Mouse (Mus musculus) testis, adult 2 months (tissue): ENCODE measurements around the gene Gm17660. TPM values are rescaled to one million over a fixed set of nuclear protein-coding genes. Genes with fewer than 3 reads are reported as not detected.

ENCODE experiments used
- H3K27ac ChIP-seq: fragments of 200-500 bp; 2 replicates; pipeline ENCODE4 v1.5.1; 2012; ENCODE audit warnings: low read depth, low read length; ENCODE audit not compliant: control insufficient read depth, insufficient read depth
- H3K27me3 ChIP-seq: fragments of 200-500 bp; 2 replicates; pipeline ENCODE4 v1.6.1; 2012; ENCODE audit warnings: mild to moderate bottlenecking, low read length, moderate library complexity; ENCODE audit not compliant: control insufficient read depth, insufficient read depth
- H3K36me3 ChIP-seq: fragments of 200-500 bp; 2 replicates; pipeline ENCODE4 v1.6.1; 2012; ENCODE audit warnings: mild to moderate bottlenecking, low read length; ENCODE audit not compliant: control insufficient read depth, insufficient read depth
- H3K4me1 ChIP-seq: fragments of 200-500 bp; 2 replicates; pipeline ENCODE4 v1.6.1; 2012; ENCODE audit warnings: low read length; ENCODE audit not compliant: control insufficient read depth, insufficient read depth
- H3K4me3 ChIP-seq: fragments of 200-500 bp; 2 replicates; pipeline ENCODE4 v1.5.1; 2012; ENCODE audit warnings: low read depth, mild to moderate bottlenecking, low read length, moderate library complexity, mixed read lengths; ENCODE audit not compliant: control insufficient read depth
- CTCF ChIP-seq: fragments of 200-500 bp; IDR thresholded peaks from 2 replicates; pipeline ENCODE4 v1.5.1; 2012; ENCODE audit warnings: low read depth, mild to moderate bottlenecking, inconsistent platforms, low read length, moderate library complexity; ENCODE audit not compliant: control insufficient read depth, insufficient read depth, insufficient replicate concordance
- POLR2A ChIP-seq: fragments of 200-500 bp; IDR thresholded peaks from 2 replicates; pipeline ENCODE4 v1.6.1; 2012; ENCODE audit warnings: low read depth, mild to moderate bottlenecking, inconsistent platforms, low read length, moderate library complexity; ENCODE audit not compliant: control insufficient read depth
- polyA plus RNA-seq: library from polyadenylated mRNA; depleted of rRNA; stranded (reverse); fragments of >200 nt; gene quantifications from 2 replicates; pipeline ENCODE4 v1.2.3, GENCODE M21; 2012

The Gm17660 gene
- polyA plus RNA-seq, 1 experiment: 0.62 TPM

GRCm38 (mm10) chr5:104112016-104112415, 34.6 kb upstream of the Gm17660 start:
- Histone ChIP-seq H3K4me3 (peak overlapping the region; percentile 1), H3K4me1 (peaks cover 9% of the 10 kb centered on the region), H3K27me3 (no peaks in the 10 kb centered on the region), H3K27ac (no peak overlapping the region), H3K36me3 (no peaks in the 10 kb centered on the region)
- no peak for TF ChIP-seq CTCF
- TF ChIP-seq POLR2A: no peak

DNA sequence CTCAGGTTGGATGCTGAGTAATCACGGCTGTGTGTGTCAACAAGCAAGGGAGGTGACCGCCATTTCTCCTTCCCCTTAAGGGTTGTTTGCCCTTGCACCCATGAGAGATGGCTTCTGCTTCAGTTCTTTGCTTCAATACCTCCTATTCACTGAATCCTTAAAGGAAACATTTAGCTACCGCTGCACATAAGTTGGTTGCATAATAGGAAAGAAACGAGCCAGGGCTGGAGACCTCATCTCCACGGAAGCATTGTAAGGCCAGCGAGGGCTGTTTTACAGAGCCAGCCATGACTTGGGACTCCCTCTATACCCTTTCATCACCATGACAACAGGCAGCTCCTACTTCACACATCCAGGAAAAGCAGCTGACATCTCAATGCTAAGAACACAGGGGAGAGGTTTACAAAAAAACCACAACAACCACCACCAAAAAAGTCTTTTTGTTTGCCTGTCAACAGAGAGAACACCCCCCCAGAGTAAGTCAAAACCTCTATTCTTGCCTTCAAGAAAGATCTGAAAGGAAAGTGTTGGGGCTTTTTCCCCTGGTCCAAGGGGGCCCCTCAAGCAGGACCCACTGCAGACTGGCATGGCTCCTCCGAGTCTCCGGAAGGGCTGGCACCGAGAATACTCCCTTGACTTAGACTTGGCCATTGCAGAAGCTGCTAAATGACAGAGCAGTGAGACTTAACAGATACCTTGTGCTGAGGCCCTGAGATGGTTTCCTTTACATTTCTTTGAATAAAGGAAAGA, 32.9 kb upstream of the Gm17660 start:
- TF ChIP-seq CTCF: no peak
- TF ChIP-seq POLR2A: no peak

DNA sequence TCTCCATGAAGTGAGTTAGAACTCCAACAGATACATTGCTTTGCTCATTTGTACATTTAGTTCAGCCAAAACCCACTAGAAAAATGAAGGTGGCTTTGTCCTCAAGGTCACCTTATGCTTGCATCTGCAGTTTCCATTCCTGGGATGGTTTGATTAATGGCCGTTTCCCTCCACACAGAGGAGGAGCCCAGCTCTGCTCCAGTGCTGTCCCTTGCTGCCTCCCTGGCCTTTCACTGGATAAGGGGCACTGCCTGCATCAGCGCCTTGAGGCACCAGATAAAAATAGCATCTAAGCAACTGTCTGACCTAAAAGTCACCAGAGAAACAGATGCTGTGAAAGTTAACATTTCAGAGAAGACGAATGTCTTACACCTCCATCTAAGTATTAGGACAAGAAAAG, 32.1 kb upstream of the Gm17660 start:
- Histone ChIP-seq H3K4me3 (no peak overlapping the region), H3K27ac (no peak overlapping the region), H3K36me3 (no peaks in the 10 kb centered on the region), H3K27me3 (no peaks in the 10 kb centered on the region), H3K4me1 (peaks cover 5% of the 10 kb centered on the region)
- no peak for TF ChIP-seq POLR2A
- TF ChIP-seq CTCF: no peak

More for the DNA sequence above, 32.9 kb upstream of the Gm17660 start:
- H3K4me3 ChIP-seq: no peak overlapping the region
- peak overlapping the region; percentile 37; the same call in 1 of the 2 replicates for H3K27ac ChIP-seq
- H3K4me1 ChIP-seq: peaks cover 9% of the 10 kb centered on the region
- H3K36me3 ChIP-seq: no peaks in the 10 kb centered on the region
- H3K27me3 ChIP-seq: no peaks in the 10 kb centered on the region

- H3K27me3 ChIP-seq: no peaks in the 10 kb centered on the region
- H3K4me1 ChIP-seq: peaks cover 5% of the 10 kb centered on the region
- TF ChIP-seq POLR2A: no peak
- no peak for TF ChIP-seq CTCF
- H3K36me3 ChIP-seq: no peaks in the 10 kb centered on the region
- H3K4me3 ChIP-seq: peak overlapping the region; percentile 65
- H3K27ac ChIP-seq: peak overlapping the region; percentile 67
Observed at GRCm38 (mm10) chr5:104108879-104109369, 31.5 kb upstream of the Gm17660 start.

DNA sequence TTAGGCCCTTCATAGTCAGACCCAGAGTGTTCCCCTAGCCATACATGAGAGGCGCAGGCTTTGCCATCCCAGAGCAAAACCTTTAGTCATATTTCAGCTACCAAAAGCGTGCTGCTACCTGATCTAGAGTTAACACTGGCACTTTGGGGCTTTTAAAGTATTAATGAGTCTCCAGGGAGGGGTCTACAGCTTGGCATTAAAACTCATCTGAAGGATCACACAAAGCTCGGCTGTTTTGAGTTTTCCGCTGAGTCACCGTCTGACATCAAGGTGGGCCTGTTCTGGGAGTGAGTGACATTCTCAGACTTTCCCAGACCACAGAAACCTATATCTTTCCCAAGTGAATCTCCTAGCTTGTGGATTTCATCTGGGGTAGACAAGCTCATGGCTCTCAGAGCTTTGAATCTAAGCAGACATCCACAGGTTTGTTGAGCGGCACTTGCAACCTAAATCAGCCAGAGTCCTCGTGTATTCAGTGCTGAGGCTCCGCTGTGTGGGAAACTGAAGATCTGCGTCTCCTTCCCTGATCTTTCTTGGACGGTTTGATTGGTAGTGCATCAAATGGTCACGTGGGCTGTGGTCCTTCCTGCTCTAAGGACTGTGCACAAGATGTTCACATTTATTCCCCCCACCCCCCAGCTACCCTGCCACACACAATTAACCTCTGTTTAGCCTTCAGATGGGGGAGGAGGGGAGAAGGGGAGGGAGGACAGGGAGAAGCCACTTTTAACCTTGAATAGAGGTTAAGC, 30.9 kb upstream of the Gm17660 start:
- Histone ChIP-seq H3K4me1 (peaks cover 5% of the 10 kb centered on the region), H3K36me3 (no peaks in the 10 kb centered on the region), H3K27me3 (no peaks in the 10 kb centered on the region), H3K27ac (no peak overlapping the region), H3K4me3 (no peak overlapping the region; the same call in 1 of the 2 replicates)
- no peak for TF ChIP-seq CTCF
- TF ChIP-seq POLR2A: no peak

- no peaks in the 10 kb centered on the region for H3K36me3 ChIP-seq
- no peak for TF ChIP-seq CTCF
- peaks cover 4% of the 10 kb centered on the region; the same call in 1 of the 2 replicates for H3K4me1 ChIP-seq
- no peak overlapping the region for H3K27ac ChIP-seq
- no peak overlapping the region for H3K4me3 ChIP-seq
- H3K27me3 ChIP-seq: no peaks in the 10 kb centered on the region
Observed at GRCm38 (mm10) chr5:104104111-104104510, 26.7 kb upstream of the Gm17660 start.

DNA sequence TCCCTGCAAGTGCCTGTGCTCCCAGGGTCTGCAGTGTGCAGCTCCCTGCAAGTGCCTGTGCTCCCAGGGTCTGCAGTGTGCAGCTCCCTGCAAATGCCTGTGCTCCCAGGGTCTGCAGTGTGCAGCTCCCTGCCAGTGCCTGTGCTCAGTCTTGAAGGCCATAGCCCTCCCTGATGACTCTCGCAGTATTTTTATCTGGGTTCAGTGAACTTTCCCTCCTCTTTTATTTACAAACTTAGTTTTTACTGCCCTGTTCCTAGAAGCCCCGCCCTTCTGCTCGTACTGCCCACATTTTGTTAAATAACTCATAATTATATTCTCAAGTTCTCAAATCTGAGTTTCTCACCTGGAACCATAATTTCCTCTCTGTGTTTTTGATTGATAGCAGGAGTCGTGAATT, 25.8 kb upstream of the Gm17660 start:
- Histone ChIP-seq H3K4me1 (no peaks in the 10 kb centered on the region), H3K27ac (no peak overlapping the region), H3K4me3 (no peak overlapping the region), H3K27me3 (no peaks in the 10 kb centered on the region), H3K36me3 (no peaks in the 10 kb centered on the region)
- TF ChIP-seq POLR2A (no peak), CTCF (no peak)
